Mouse (Mus musculus): Measurements from ENCODE around the gene Bpifb9a. TPM values are rescaled to one million over a fixed set of nuclear protein-coding genes. Genes with fewer than 3 reads are reported as not detected.
"Not testable (repeated sequence)": the region's sequence is repeated elsewhere in the genome, so short reads cannot be mapped to it uniquely, and the experiment has no call there.

Bpifb9a gene
- not detected for total RNA-seq (2021)

GRCm38 (mm10) chr2:154257554-154257953 lies at the start of gene Bpifb9a:
Gene Bpifb9a (plus strand): TSS chr2:154257854.
- DNase-seq; intact Hi-C loops (cut with DNase I): not testable (repeated sequence)

GRCm38 (mm10) chr2:154209112-154209511 lies 48.5 kb upstream of the Bpifb9a start:
- no peak for DNase-seq

GRCm38 (mm10) chr2:154211121-154211520 lies 46.5 kb upstream of the Bpifb9a start:
- intact Hi-C loops (cut with DNase I), result no loop called here
- no peak for DNase-seq

More at GRCm38 (mm10) chr2:154209112-154209511, 48.5 kb upstream of the Bpifb9a start:
- intact Hi-C loops (cut with DNase I), result loop anchor here (5.0 kb wide), 1 partner anchor 163 kb away; the partner anchor contains the start of gene Cdk5rap1

DNA sequence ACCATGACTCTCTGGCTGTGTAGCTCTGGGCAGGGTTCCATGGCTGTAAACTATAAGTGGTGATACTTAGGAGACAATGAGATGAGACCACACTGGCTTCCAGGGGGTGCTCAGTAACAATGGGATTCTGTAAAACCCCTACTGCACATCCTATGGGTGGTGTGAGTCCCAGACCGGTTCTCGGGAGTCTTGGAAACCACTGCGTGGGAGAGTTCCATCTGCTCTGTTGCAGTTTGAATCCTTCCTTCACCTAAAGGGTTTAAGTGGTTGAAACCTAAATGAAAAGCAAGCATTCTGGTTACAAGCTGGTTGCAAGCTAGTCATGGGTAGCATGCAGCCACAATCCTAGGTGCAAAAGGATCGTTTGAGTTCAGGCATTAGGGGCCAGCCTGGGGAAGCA lies 45.8 kb upstream of the Bpifb9a start:
- no peak for DNase-seq
- intact Hi-C loops (cut with DNase I), result no loop called here

DNA sequence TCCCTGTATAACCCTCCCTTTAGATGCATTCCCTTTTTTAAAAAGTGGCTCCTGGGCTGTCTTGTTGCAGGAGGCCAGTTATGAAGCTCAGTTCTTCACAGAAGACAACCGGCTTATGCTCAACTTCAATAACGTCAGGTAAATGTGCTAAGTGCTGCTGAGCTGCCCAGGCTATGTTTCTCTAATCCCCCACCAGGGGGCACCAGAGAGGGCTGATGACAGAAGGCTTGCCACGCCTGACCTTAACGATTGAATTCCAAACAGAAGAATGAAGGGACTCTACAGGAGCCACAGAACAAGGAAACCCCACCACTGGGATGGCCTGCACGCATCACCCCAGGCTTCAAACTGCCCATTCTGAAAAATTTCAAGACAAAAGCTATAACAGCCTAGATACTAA lies 42.5 kb upstream of the Bpifb9a start:
- peak; percentile 86 for DNase-seq
- intact Hi-C loops (cut with DNase I), result no loop called here

GRCm38 (mm10) chr2:154219950-154220349 lies 37.7 kb upstream of the Bpifb9a start:
- intact Hi-C loops (cut with DNase I), result no loop called here
- DNase-seq, result no peak

DNA sequence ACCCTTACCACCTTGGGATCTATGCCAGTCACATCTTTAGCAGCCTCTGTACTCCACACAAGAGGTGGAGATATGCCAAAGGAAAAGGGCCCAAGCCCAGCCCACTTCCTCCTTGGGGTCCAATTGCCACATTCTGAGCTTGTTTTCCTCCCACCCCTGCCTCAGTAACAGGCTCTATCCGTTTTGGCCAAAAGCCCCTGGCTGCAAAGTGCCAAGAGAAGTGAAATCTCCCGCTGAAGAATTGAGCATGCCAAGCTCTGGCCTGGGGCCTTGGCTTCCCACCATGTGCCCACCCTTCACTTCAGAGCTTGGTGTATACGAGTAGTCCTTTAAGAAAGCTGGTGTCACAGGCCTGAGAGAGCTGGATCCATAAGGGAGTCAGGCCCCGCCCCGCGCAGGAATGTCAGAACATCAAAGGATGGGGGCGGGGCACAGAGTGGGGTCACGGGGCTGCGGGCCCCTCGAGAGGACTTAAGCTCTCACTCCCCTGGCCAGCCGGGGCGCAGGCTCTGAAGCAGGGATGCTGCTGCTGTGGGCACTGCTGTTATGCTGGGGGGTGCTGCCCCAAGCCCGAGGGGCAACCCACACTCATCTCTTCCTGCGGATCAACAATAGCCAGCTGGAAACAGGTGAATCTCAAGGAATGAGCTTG lies 34.3 kb upstream of the Bpifb9a start, which contains the start of gene Bpifb5:
Gene Bpifb5, plus strand, starts transcription at position 478 of the 652 bp plus-strand sequence.
- intact Hi-C loops (cut with DNase I), result no loop called here
- peak; percentile 85 for DNase-seq

DNA sequence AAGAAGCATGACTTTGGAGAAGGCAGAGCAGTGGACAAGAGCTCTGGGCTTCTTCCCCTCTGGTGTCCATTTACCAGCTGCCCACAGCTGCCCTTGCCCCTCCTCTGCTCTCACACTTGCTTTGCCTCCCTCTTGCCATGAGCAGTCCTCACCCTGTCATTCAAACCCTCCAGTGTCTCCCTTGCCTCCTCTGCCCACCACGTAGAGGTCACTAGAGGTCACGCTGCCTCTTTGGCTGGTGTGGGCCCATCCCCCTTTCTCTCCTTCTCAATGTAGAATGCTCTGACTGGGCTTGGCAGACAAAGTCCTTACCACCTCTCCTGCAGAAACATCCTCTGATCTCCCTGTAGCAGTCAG lies 33.8 kb upstream of the Bpifb9a start:
- DNase-seq, result no peak
- intact Hi-C loops (cut with DNase I), result no loop called here

GRCm38 (mm10) chr2:154226991-154227390 lies 30.7 kb upstream of the Bpifb9a start:
- intact Hi-C loops (cut with DNase I), result no loop called here
- DNase-seq, result no peak

DNA sequence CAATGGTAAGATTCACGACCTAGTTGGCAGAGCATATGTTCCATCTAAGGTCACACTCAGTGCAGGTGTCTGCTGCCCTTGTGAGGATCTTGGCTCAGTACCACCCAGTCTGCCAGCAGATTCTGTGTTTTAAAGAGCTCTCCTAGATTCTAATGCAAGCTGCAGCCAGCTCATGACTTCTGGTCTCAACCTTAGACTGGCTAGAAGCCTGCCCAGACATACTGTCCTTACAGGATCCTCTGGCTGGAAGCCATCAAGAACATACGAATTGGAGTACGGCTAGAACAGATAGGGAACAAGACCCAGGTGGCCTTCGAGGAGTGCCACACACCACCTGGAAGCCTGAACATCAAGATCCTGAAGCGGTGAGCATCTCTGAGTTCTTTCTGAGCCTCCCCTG lies 29.8 kb upstream of the Bpifb9a start:
- intact Hi-C loops (cut with DNase I), result no loop called here
- DNase-seq, result no peak

DNA sequence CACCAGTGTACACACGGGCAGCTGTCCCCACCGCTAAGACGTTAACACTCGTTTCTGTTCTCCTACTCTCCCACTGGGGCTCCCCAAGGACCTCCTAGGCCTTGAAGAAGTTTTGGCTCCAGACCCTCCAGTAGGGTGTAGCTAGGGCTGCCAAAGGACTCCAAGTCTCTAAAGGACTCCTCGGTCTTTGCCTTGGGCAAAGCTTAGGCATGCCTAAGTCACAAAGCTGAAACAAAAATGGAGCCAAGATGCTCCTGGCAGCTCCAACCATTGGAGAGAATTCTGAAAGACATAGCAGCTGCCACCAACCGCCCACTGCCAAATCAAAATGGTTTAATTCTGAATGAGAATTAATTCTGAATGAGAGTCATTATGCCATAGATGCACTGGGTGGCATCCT lies 24.2 kb upstream of the Bpifb9a start:
- DNase-seq, result peak; percentile 74
- intact Hi-C loops (cut with DNase I), result no loop called here

GRCm38 (mm10) chr2:154240771-154241170 lies 16.9 kb upstream of the Bpifb9a start:
- DNase-seq, result no peak
- intact Hi-C loops (cut with DNase I), result no loop called here

DNA sequence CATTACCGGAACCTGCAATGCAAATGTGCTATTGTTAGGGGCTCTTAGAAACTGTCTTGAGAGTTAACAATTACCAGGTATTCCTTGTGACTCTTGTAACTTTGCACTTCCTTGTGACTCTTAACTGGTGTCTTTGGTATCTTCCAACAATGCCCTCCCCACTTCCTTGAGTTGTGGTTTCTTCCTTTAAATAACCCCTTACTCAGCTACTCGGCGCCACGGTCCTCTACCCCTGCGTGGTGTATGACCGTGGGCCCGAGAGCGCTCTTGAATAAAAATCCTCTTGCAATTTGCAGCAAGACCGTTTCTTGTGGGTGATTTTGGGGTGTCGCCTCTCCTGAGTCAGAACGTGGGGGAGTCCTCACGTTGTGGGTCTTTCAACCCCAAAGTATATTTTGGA lies 14.9 kb upstream of the Bpifb9a start:
- DNase-seq; intact Hi-C loops (cut with DNase I): not testable (repeated sequence)

- peak; percentile 60 for DNase-seq
- intact Hi-C loops (cut with DNase I), result no loop called here
Measured at GRCm38 (mm10) chr2:154243356-154244036, 14.2 kb upstream of the Bpifb9a start.

GRCm38 (mm10) chr2:154245322-154245721 lies 12.3 kb upstream of the Bpifb9a start:
- DNase-seq, result no peak
- intact Hi-C loops (cut with DNase I), result no loop called here

- DNase-seq; intact Hi-C loops (cut with DNase I): not testable (repeated sequence)
Measured at GRCm38 (mm10) chr2:154255254-154255653, 2.4 kb upstream of the Bpifb9a start.

DNA sequence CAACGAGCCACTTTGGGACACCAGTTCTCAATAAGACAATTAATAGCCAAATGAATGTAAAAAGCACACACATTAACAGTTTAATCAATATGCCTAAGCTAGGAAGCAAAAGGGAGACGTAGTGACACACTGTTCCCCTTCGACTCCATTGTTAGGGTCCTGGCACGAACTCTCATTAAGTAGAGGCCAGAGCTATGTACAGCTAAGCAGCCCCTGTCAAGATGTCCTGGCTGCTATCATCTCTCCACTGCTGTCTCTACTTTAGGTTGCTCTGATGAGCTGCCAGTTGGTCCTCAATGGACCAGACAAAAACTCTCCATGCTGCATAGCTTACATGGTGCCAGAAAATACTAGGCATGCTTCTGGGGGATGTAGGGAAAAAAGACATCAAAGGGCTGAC lies 1.9 kb upstream of the Bpifb9a start:
- intact Hi-C loops (cut with DNase I), result no loop called here
- DNase-seq, result no peak

DNA sequence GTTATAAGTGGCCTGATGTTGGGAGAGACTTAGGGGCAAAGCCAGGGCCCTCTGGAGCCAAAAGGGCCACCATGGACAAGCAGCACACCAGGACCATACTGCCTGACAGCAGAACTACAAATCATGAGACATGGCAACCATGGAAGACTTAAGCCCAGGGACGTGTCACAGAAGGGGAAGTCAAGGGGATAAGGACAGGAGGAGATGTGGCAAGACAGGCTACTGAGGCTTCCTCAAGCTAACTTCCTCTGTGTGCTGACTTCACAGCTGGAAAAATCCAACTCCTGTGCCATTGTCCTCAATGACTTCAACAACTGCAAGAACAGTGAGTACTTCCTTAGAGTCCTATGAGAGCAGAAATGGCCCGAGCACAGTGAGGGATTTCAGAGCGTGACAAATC lies 6.7 kb downstream of the Bpifb9a start:
- intact Hi-C loops (cut with DNase I); DNase-seq: not testable (repeated sequence)

DNA sequence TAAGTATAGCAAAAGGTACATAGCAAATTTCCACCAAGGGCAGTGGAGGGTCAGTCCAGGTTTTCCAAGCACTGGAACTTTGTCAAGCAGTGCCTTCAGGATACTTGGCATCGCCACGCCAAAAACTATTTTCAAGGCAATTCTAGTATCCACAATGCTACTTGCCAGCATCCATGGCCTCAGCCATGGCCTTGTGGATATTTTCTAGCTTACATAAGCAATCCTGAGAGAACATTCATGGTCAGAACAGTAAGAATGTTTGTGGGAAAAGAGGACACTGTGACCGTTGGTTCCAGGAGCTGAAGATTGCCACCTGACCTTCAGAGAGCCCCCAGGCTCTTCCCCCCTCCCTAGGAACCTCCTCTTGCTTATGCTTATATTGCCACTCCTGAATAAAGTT lies 34.2 kb downstream of the Bpifb9a start:
- DNase-seq; intact Hi-C loops (cut with DNase I): not testable (repeated sequence)

DNA sequence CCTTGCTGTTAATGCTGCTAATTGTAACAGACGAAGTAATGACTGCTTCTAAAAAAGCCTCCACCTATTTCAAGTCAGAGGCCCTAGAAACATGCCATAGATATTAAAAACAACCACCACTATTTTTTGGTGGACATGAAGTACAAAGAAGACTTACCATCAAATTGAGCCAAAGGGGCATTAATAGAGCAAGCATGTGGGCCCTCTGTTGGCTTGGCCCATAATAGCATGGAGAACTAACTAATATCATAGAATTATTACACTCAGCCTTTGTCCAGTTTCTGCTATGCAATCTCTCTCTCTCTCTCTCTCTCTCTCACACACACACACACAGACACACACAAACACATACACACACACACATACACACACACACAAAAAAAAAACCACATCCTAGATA lies 35.2 kb downstream of the Bpifb9a start:
- no peak for DNase-seq
- intact Hi-C loops (cut with DNase I), result no loop called here

- intact Hi-C loops (cut with DNase I), result not testable (repeated sequence)
- peak; percentile 49 for DNase-seq
Measured at GRCm38 (mm10) chr2:154294746-154295145, 37.1 kb downstream of the Bpifb9a start.

- intact Hi-C loops (cut with DNase I), result no loop called here
- DNase-seq, result peak; percentile 83
Measured at GRCm38 (mm10) chr2:154300496-154300895, 42.8 kb downstream of the Bpifb9a start.

Measured in left cerebral cortex, postnatal 4 days (tissue).